Mouse (Mus musculus): ENCODE measurements around the gene Slc48a1. TPM values are rescaled to one million over a fixed set of nuclear protein-coding genes. Genes with fewer than 3 reads are reported as not detected.

The Slc48a1 gene
- total and polyA plus RNA-seq, 2 experiments from 2014 or later = 78.8 to 152 TPM

DNA sequence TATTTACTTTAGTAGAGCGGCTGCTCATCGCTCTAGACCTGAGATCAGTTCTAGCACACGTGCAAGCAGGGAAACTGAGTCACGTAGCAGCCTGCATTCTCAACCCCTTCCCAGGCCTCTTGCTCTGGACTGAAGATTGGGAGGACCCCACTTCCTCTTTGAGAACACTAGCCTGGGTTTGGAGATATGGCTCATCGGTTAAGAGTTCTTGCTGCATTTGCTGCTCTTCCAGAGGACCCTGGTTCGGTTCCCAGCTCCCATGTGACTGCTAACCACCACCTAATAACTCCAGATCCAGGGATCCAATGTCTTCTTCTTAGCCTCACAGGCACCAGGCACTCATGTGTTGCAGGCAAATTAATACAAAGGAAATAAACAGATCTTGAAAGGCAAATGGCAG is 63.1 kb downstream of the Slc48a1 start:
- H3K9ac ChIP-seq (replicated peaks; ENCODE audit: low read length, poor library complexity, severe bottlenecking) = no peak overlapping the region
- H3K27me3 ChIP-seq (ENCODE audit: insufficient read depth, low read length) = no peaks in the 10 kb centered on the region
- no peak overlapping the region for H3K27ac ChIP-seq (ENCODE audit: low read depth, low read length)
- no peak overlapping the region for H3K4me2 ChIP-seq (ENCODE audit: low read depth, low read length, poor library complexity, severe bottlenecking)
- no peaks in the 10 kb centered on the region for H3K36me3 ChIP-seq (ENCODE audit: insufficient read depth, low read length)
- no peak overlapping the region for H3K4me3 ChIP-seq (ENCODE audit: low read depth, low read length)
- TF ChIP-seq CTCF (IDR thresholded peaks at IDR 0.05) = no peak
- no peak for DNase-seq (ENCODE audit: low spot score)
- no peaks in the 10 kb centered on the region; the same call in 1 of the 2 replicates for H3K4me1 ChIP-seq (ENCODE audit: insufficient read depth, low read length)
- no peak for ATAC-seq (ENCODE audit: low FRiP score)
- WGBS = 95% methylated on average over 6 of the region's 6 CpGs
- H3K9me3 ChIP-seq (ENCODE audit: low read length) = no peaks in the 10 kb centered on the region

DNA sequence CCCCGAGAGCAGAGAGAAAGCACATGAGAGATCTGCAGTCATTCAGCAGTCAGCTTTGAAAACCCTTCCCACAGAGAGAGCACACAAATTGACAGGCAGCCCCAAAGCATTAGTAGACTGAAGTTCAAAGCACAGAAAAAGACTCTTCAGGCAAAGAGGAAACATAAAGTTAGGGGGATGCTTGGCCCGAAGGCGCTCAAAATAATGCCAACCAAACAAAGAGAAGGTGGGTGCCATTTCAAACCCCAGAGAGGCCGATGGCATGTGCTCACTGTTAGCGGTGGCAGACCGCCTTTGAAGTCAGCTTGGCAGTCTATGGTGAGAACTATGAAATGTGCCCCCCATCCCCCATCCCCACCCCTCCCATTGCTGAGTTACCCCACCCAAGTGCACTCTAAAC is 63.7 kb downstream of the Slc48a1 start:
- Histone ChIP-seq H3K4me2 (ENCODE audit: low read depth, low read length, poor library complexity, severe bottlenecking) (no peak overlapping the region), H3K27ac (ENCODE audit: low read depth, low read length) (no peak overlapping the region), H3K27me3 (ENCODE audit: insufficient read depth, low read length) (no peaks in the 10 kb centered on the region), H3K4me3 (ENCODE audit: low read depth, low read length) (no peak overlapping the region), H3K9ac (replicated peaks; ENCODE audit: low read length, poor library complexity, severe bottlenecking) (no peak overlapping the region), H3K4me1 (ENCODE audit: insufficient read depth, low read length) (no peaks in the 10 kb centered on the region; the same call in 1 of the 2 replicates), H3K9me3 (ENCODE audit: low read length) (no peaks in the 10 kb centered on the region), H3K36me3 (ENCODE audit: insufficient read depth, low read length) (no peaks in the 10 kb centered on the region)
- no peak for ATAC-seq (ENCODE audit: low FRiP score)
- no peak for DNase-seq (ENCODE audit: low spot score)
- 82% methylated on average over 6 of the region's 6 CpGs for WGBS
- no peak for TF ChIP-seq CTCF (IDR thresholded peaks at IDR 0.05)

Other genes with a start within 250 kb of the Slc48a1 start
- 21.8 and 35.2 TPM in 2 replicates for gene Rpap3, start 72.7 kb upstream of the Slc48a1 start, total RNA-seq (2014; rRNA removed)
- gene Rpap3, start 72.7 kb upstream of the Slc48a1 start, polyA plus RNA-seq (2015; fragmentation: Nextera tagmentation; extraction: Ambion mirVana) = 44.4 and 46.2 TPM in 2 replicates
- gene Endou, start 47.2 kb upstream of the Slc48a1 start, total RNA-seq (2014; rRNA removed) = 0.33 and 0.66 TPM in 2 replicates
- gene Endou, start 47.2 kb upstream of the Slc48a1 start, polyA plus RNA-seq (2015; fragmentation: Nextera tagmentation; extraction: Ambion mirVana) = 0.20 TPM in 2 replicates
- 34.9 and 39.7 TPM in 2 replicates for gene Rapgef3, start 10.5 kb upstream of the Slc48a1 start, total RNA-seq (2014; rRNA removed)
- gene Rapgef3, start 10.5 kb upstream of the Slc48a1 start, polyA plus RNA-seq (2015; fragmentation: Nextera tagmentation; extraction: Ambion mirVana) = 15.8 and 16.5 TPM in 2 replicates
- gene Hdac7, start 66.0 kb downstream of the Slc48a1 start, total RNA-seq (2014; rRNA removed) = 22.4 and 24.2 TPM in 2 replicates
- 28.7 and 29.2 TPM in 2 replicates for gene Hdac7, start 66.0 kb downstream of the Slc48a1 start, polyA plus RNA-seq (2015; fragmentation: Nextera tagmentation; extraction: Ambion mirVana)
- gene Vdr, start 132.1 kb downstream of the Slc48a1 start, total RNA-seq (2014; rRNA removed) = 0.09 and 0.27 TPM in 2 replicates
- 0.12 and 0.22 TPM in 2 replicates for gene Vdr, start 132.1 kb downstream of the Slc48a1 start, polyA plus RNA-seq (2015; fragmentation: Nextera tagmentation; extraction: Ambion mirVana)
- 40.3 and 57.7 TPM in 2 replicates for gene Tmem106c, start 185.7 kb downstream of the Slc48a1 start, total RNA-seq (2014; rRNA removed)
- gene Tmem106c, start 185.7 kb downstream of the Slc48a1 start, polyA plus RNA-seq (2015; fragmentation: Nextera tagmentation; extraction: Ambion mirVana) = 43.8 and 49.2 TPM in 2 replicates
- gene Col2a1, start 226.2 kb downstream of the Slc48a1 start, total RNA-seq (2014; rRNA removed) = 13.8 and 17.8 TPM in 2 replicates
- 4.9 and 6.2 TPM in 2 replicates for gene Col2a1, start 226.2 kb downstream of the Slc48a1 start, polyA plus RNA-seq (2015; fragmentation: Nextera tagmentation; extraction: Ambion mirVana)